In the genomic region with DNA sequence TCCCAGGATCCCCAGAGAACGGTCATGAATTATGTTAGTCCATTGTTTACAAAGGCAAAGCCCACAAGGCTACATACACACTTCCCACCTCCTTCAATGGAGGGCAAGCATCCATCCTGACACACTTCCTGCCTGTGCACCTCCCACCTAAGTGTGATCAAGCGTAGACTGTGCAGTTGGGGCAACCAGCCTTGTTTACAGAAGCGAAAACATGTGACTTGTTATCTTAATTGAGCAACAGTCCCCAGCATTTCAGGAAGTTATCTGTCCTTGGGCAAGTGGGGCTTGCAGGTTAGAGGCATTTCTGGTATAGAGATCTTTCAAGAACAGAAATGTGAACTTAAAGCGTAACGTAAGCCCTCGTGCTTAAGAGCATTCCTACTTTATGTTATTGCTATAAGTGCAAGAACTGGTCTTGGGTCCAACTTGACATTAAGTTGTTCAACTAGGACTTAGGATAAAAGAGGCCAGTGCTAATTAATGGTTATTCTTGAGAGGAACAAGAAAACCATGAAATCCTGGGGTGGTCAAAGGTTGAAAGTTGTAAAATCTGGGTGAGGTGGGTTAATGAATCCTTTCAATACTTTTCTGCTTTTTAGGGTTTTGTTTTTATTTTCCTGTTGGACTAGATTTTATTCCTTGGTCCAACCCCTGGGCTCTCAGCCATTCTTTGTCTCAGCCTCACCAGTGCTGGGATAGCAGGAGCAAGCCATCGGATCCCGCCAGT, we compare ENCODE assay signal across 14 mouse cellular contexts. TPM values are rescaled to one million over a fixed set of nuclear protein-coding genes. Genes with fewer than 3 reads are reported as not detected.
DNase-seq lines count a peak whose midpoint lies in the region; ATAC-seq and TF ChIP-seq lines count a peak whose summit lies in the region.
"Had no signal": no experiment of that assay in that cellular context is flagged by ENCODE, and none has a peak within 500 bp of the region (broad histone marks: within the 10 kb centered on the region; RNA-seq: fewer than 3 reads in every experiment).

No protein-coding gene starts in this region.

- no peak overlapping the region for H3K4me3 ChIP-seq in kidney, adult 2 months (ENCODE audit: insufficient read depth, low read depth, low read length)
- H3K4me3 ChIP-seq: forebrain, embryonic 15.5 days; neural tube, embryonic 13.5 days had no signal

- no peak for TF ChIP-seq CTCF in kidney, adult 2 months (conservative IDR thresholded peaks at IDR 0.05; ENCODE audit: insufficient read depth, insufficient read length, low read depth, low read length)

- TF ChIP-seq POLR2A in kidney, adult 2 months (IDR thresholded peaks at IDR 0.05; ENCODE audit: low read depth, low read length) = no peak

- DNase-seq in kidney, adult 2 months = peak; percentile 3
- DNase-seq in kidney, postnatal 36 days = no peak
- DNase-seq in MEL-GATA-1-ER (ENCODE audit: extremely low read depth, low read depth) (peak; percentile 96), liver (peak; percentile 84)
- no peak for DNase-seq in thymus, postnatal 0 days (ENCODE audit: low spot score)
- DNase-seq in T-cell, adult 2 months (ENCODE audit: low spot score) = no peak
- DNase-seq: cerebellum, postnatal 10 days; heart, postnatal 14 days had no signal

- H3K4me1 ChIP-seq in kidney, adult 2 months (ENCODE audit: control insufficient read depth, insufficient read depth, low read length) = 0 out of 2 replicates have a peak, but pooled peaks cover 3% of the 10 kb centered on the region
- H3K4me1 ChIP-seq: forebrain, embryonic 15.5 days had no signal

- WGBS in kidney, adult 2 months = 58% methylated on average over 8 of the region's 8 CpGs

- H3K27ac ChIP-seq in kidney, adult 2 months (ENCODE audit: insufficient read depth, low read depth, low read length) = no peak overlapping the region
- H3K27ac ChIP-seq: forebrain, embryonic 15.5 days; neural tube, embryonic 13.5 days had no signal

- peak; percentile 91 for ATAC-seq in monocyte, adult 5-6 weeks (replicated peaks; ENCODE audit: insufficient number of reproducible peaks, low FRiP score, low TSS enrichment, poor library complexity, severe bottlenecking)
- no peak for ATAC-seq in frontal cortex, adult (ENCODE audit: low TSS enrichment)
- ATAC-seq: forebrain, embryonic 15.5 days had no signal

- no peaks in the 10 kb centered on the region for H3K36me3 ChIP-seq in kidney, adult 2 months (ENCODE audit: control insufficient read depth, insufficient read depth, low read length)
- H3K36me3 ChIP-seq: forebrain, embryonic 15.5 days; neural tube, embryonic 13.5 days had no signal

- H3K27me3 ChIP-seq in kidney, adult 2 months (replicated peaks; ENCODE audit: control insufficient read depth, insufficient read depth, low read length) = no peaks in the 10 kb centered on the region
- H3K27me3 ChIP-seq: CH12.LX; forebrain, embryonic 15.5 days; neural tube, embryonic 13.5 days had no signal

RNA-seq across cellular contexts. Expression of a gene that starts 47.3 kb away (rescaled TPM):
- 622 and 651 TPM in 2 replicates for polyA plus RNA-seq in kidney, adult 2 months (2012; rRNA removed)
- total RNA-seq in monocyte, adult 5-6 weeks (2017) = 2,048 to 2,960 TPM (median 2,606 TPM) in 3 replicates
- polyA plus RNA-seq in thymus, postnatal 0 days (2015; fragmentation: Nextera tagmentation; extraction: Ambion mirVana) = 3,795 and 4,477 TPM in 2 replicates

RNA-seq across cellular contexts. Expression of a gene that starts 53.1 kb away (rescaled TPM):
- not detected in 2 replicates for polyA plus RNA-seq in kidney, adult 2 months (2012; rRNA removed)
- not detected in 3 replicates for total RNA-seq in monocyte, adult 5-6 weeks (2017)
- 0.08 TPM in 1 of 2 replicates, not detected in the other for polyA plus RNA-seq in thymus, postnatal 0 days (2015; fragmentation: Nextera tagmentation; extraction: Ambion mirVana)
- total RNA-seq: CH12.LX; heart, postnatal 14 days had no signal
- polyA plus RNA-seq: forebrain, embryonic 15.5 days; large intestine, adult 2 months; neural tube, embryonic 13.5 days had no signal

RNA-seq across cellular contexts. Expression of a gene that starts 53.2 kb away (rescaled TPM):
- 0.19 and 0.23 TPM in 2 replicates for polyA plus RNA-seq in kidney, adult 2 months (2012; rRNA removed)
- total RNA-seq in monocyte, adult 5-6 weeks (2017) = not detected in 3 replicates
- 0.17 TPM in 1 of 2 replicates, not detected in the other for polyA plus RNA-seq in thymus, postnatal 0 days (2015; fragmentation: Nextera tagmentation; extraction: Ambion mirVana)
- total RNA-seq: CH12.LX; heart, postnatal 14 days had no signal

Comparison
In these comparisons a context has a peak if more than half of its experiments do, and no peak if none do; other contexts are left out.
1. DNase-seq: peak in kidney, adult 2 months (single experiment), MEL-GATA-1-ER (single experiment) and liver (single experiment); none in kidney, postnatal 36 days (0 of 2), thymus, postnatal 0 days (single experiment) and T-cell, adult 2 months (single experiment).